Mouse (Mus musculus) intestine, embryonic 15.5 days (tissue): ENCODE data around the gene Relb. TPM values are rescaled to one million over a fixed set of nuclear protein-coding genes. Genes with fewer than 3 reads are reported as not detected.

Source experiments
- ATAC-seq: fragments of 200-750 bp; cut with Nextera tagmentation; 2 replicates; pipeline ENCODE4 v1.8.0; 2017; ENCODE audit warnings: moderate TSS enrichment, moderate library complexity
- H3K27ac ChIP-seq: fragments of 300-500 bp; sonication (generic); 2 replicates; pipeline ENCODE4 v1.5.1; 2015; ENCODE audit warnings: mild to moderate bottlenecking, inconsistent platforms
- H3K27me3 ChIP-seq: fragments of 300-500 bp; sonication (generic); replicated peaks from 2 replicates; pipeline ENCODE4 v1.6.1; 2015; ENCODE audit warnings: inconsistent platforms
- H3K36me3 ChIP-seq: fragments of 300-500 bp; sonication (generic); 2 replicates; pipeline ENCODE4 v1.6.1; 2015; ENCODE audit warnings: inconsistent platforms
- H3K4me1 ChIP-seq: fragments of 300-500 bp; sonication (generic); replicated peaks from 2 replicates; pipeline ENCODE4 v1.6.1; 2015; ENCODE audit warnings: inconsistent platforms
- H3K4me2 ChIP-seq: fragments of 300-500 bp; sonication (generic); replicated peaks from 2 replicates; pipeline ENCODE4 v1.6.1; 2015; ENCODE audit warnings: mild to moderate bottlenecking, inconsistent platforms
- H3K4me3 ChIP-seq: fragments of 300-500 bp; sonication (generic); replicated peaks from 2 replicates; pipeline ENCODE4 v1.5.1; 2015; ENCODE audit warnings: inconsistent platforms
- H3K9ac ChIP-seq: fragments of 300-500 bp; sonication (generic); 2 replicates; pipeline ENCODE4 v1.6.1; 2015; ENCODE audit warnings: inconsistent platforms
- H3K9me3 ChIP-seq: fragments of 300-500 bp; sonication (generic); 2 replicates; pipeline ENCODE4 v1.6.1; 2016; ENCODE audit warnings: inconsistent platforms
- WGBS: fragments of 180-500 bp; shearing (Covaris S2); methylation state at CpG from one replicate; pipeline ENCODE4 v1.1.7; 2015; 5-methylcytosine and 5-hydroxymethylcytosine counted together
- polyA plus RNA-seq: library from polyadenylated mRNA; unstranded; fragments of >200 nt; fragmentation: Nextera tagmentation; extraction: Ambion mirVana; gene quantifications from 2 replicates; pipeline ENCODE4 v1.2.1, GENCODE M21; 2015

Gene Relb
- polyA plus RNA-seq, 1 experiment from 2014 or later, result 8.6 TPM

DNA sequence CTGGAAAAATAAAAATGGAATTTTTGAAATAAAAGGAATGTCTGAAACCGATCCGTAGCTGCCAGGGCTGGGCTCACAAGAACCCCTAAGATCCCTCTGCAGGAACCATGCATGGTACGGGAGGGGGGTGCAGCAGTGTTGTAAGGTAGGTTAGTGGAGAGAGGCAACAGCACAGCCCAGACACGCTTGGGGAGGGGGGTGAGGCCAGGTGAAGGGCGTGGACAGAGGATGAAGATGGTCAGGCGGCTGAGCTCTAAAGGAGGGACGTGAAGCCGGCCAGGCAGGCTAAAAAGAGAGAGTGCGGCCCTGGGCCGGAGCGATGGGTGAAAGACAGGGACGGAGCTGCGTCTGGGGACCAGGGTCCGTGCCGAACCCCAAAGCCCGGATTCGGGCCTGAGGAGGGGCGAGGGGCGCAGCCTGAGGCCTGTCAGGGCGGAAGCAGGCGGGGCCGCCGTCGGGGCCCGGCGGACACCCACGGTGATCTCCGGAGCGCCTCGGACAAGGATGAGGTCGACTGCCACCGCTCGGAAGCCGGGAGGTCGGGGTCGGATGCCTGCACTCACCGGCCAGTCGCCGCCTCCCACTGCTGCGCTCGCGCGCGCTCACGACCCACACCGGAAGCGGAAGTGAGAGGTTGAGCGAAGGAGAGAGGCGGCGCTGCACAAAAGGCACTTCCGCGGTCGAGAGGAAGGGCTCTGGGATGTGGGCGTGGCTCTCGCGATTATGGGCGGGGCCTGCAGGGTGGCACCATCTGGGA lies 25.2 kb downstream of the Relb start, which contains the start of gene Clasrp:
Clasrp (minus strand) TSS at position 638 of the 757 bp plus-strand sequence.
- H3K27ac ChIP-seq, result peak within 1 kb of the TSS; percentile 78
- H3K9me3 ChIP-seq, result no peaks in the 10 kb centered on the region
- peak within 1 kb of the TSS; percentile 99 for H3K4me3 ChIP-seq
- H3K4me1 ChIP-seq, result peaks cover 26% of the 10 kb centered on the region
- H3K4me2 ChIP-seq, result peak within 1 kb of the TSS; percentile 79
- WGBS, result under 1% methylated on average over 57 of the region's 57 CpGs
- peak; percentile 96 for ATAC-seq
- peak within 1 kb of the TSS; percentile 99 for H3K9ac ChIP-seq
- peaks cover 14% of the 10 kb centered on the region for H3K36me3 ChIP-seq
- no peaks in the 10 kb centered on the region for H3K27me3 ChIP-seq

- WGBS, result 81% methylated on average over 12 of the region's 12 CpGs
Measured at GRCm38 (mm10) chr7:19603055-19603454, 26.2 kb downstream of the Relb start.

DNA sequence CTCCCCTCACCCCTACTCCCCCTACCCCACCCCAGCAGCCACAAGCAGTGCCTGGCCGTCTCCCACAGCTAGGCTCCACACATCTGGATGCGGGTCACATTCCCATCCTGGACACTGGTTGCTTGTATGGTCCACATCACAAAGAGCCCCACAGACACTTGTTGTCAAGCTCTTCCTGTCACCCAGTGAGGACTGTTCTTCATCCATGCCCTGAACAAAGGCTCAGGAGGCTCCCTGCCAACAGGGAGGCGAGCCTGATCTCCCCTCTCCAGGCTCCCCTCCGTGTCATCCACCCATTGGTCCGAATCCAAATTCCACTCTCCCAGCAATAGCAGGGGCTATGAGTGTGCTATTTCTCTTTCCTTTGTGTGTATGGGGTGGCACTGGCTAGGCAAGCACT lies 28.7 kb downstream of the Relb start:
- no peak overlapping the region for H3K9ac ChIP-seq

More at GRCm38 (mm10) chr7:19603055-19603454, 26.2 kb downstream of the Relb start:
- Histone ChIP-seq H3K4me3 (peak overlapping the region; percentile 99), H3K27me3 (no peaks in the 10 kb centered on the region), H3K36me3 (peaks cover 19% of the 10 kb centered on the region), H3K9ac (peak overlapping the region; percentile 99), H3K9me3 (no peaks in the 10 kb centered on the region), H3K4me1 (peaks cover 26% of the 10 kb centered on the region), H3K4me2 (peak overlapping the region; percentile 79), H3K27ac (no peak overlapping the region)
- ATAC-seq, result no peak

GRCm38 (mm10) chr7:19593061-19593730 lies 36.0 kb downstream of the Relb start:
- 90% methylated on average over 10 of the region's 10 CpGs for WGBS

More for the DNA sequence above, 28.7 kb downstream of the Relb start:
- Histone ChIP-seq H3K36me3 (peaks cover 23% of the 10 kb centered on the region), H3K27me3 (no peaks in the 10 kb centered on the region), H3K27ac (no peak overlapping the region), H3K4me1 (peaks cover 26% of the 10 kb centered on the region), H3K4me3 (no peak overlapping the region), H3K4me2 (0 out of 2 replicates have a peak overlapping the region, but pooled peaks have one; percentile 2), H3K9me3 (no peaks in the 10 kb centered on the region)
- WGBS, result 70% methylated on average over 5 of the region's 5 CpGs
- ATAC-seq, result no peak

GRCm38 (mm10) chr7:19589917-19590316 lies 39.3 kb downstream of the Relb start:
- Histone ChIP-seq H3K9me3 (no peaks in the 10 kb centered on the region), H3K4me1 (no peaks in the 10 kb centered on the region), H3K4me3 (no peak overlapping the region), H3K36me3 (peaks cover 75% of the 10 kb centered on the region), H3K9ac (no peak overlapping the region), H3K27me3 (no peaks in the 10 kb centered on the region), H3K4me2 (no peak overlapping the region), H3K27ac (no peak overlapping the region)
- WGBS, result 59% methylated on average over 3 of the region's 3 CpGs
- ATAC-seq, result peak; percentile 68; the same call in 1 of the 2 replicates

More at GRCm38 (mm10) chr7:19593061-19593730, 36.0 kb downstream of the Relb start:
- no peaks in the 10 kb centered on the region for H3K27me3 ChIP-seq
- no peak overlapping the region for H3K27ac ChIP-seq
- peaks cover 62% of the 10 kb centered on the region for H3K36me3 ChIP-seq
- no peak for ATAC-seq
- no peaks in the 10 kb centered on the region for H3K9me3 ChIP-seq
- H3K4me3 ChIP-seq, result no peak overlapping the region
- H3K4me2 ChIP-seq, result no peak overlapping the region
- no peaks in the 10 kb centered on the region for H3K4me1 ChIP-seq
- H3K9ac ChIP-seq, result no peak overlapping the region

DNA sequence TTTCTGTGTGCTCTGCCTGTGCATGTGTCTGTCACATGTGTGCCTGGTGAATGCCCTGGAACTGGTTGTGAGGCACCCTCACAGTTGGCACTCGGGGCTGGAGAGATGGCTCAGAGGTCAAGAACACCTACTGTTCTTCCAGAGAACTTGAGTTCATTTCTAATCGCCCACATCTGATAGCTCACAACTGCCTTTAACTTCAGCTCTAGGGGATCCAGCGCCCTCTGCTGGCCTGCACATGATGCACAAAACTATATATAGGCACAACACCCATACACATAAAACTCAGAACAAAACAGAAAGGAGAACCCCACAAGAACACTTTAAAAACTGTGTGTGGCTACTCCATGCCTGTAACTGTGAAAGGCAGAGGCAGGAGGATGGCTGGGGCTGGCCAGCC lies 40.0 kb downstream of the Relb start:
- H3K4me3 ChIP-seq, result no peak overlapping the region
- H3K9me3 ChIP-seq, result no peaks in the 10 kb centered on the region
- no peak; the same call in 1 of the 2 replicates for ATAC-seq
- H3K27ac ChIP-seq, result no peak overlapping the region
- no peak overlapping the region for H3K9ac ChIP-seq
- no peak overlapping the region for H3K4me2 ChIP-seq
- no peaks in the 10 kb centered on the region for H3K4me1 ChIP-seq
- H3K36me3 ChIP-seq, result peaks cover 79% of the 10 kb centered on the region
- H3K27me3 ChIP-seq, result no peaks in the 10 kb centered on the region
- 52% methylated on average over 3 of the region's 3 CpGs for WGBS

DNA sequence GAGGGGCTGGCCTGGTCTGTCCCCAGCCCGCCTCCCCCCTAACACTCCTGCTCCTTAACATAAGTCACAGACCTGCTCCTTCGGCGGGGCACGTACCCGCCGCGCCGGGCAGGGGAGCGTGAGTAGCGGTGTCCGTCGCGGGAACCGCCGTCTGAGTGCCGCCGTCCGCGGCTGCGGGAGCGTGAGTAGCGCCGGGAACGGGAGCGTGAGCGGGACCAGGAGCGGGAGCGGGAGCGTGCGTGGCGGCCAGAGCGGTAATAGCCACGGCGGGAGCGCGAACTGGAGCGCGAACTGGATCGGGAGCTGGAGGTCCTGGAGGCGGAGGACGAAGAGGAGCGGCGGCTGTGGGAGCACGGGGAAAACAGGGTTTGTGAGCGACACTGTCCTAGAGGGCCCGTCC lies 43.0 kb downstream of the Relb start:
- Histone ChIP-seq H3K36me3 (peaks cover 72% of the 10 kb centered on the region), H3K4me3 (no peak overlapping the region), H3K4me2 (no peak overlapping the region), H3K27ac (no peak overlapping the region), H3K9ac (no peak overlapping the region), H3K9me3 (no peaks in the 10 kb centered on the region), H3K4me1 (no peaks in the 10 kb centered on the region), H3K27me3 (no peaks in the 10 kb centered on the region)
- ATAC-seq, result no peak
- 82% methylated on average over 46 of the region's 46 CpGs for WGBS

GRCm38 (mm10) chr7:19580634-19581033 lies 48.6 kb downstream of the Relb start:
- Histone ChIP-seq H3K27ac (no peak overlapping the region), H3K27me3 (peaks cover 17% of the 10 kb centered on the region), H3K36me3 (peaks cover 36% of the 10 kb centered on the region), H3K4me1 (peaks cover 16% of the 10 kb centered on the region), H3K4me3 (no peak overlapping the region), H3K9me3 (no peaks in the 10 kb centered on the region), H3K4me2 (no peak overlapping the region), H3K9ac (no peak overlapping the region)
- ATAC-seq, result no peak
- WGBS, result 84% methylated on average over 8 of the region's 8 CpGs

DNA sequence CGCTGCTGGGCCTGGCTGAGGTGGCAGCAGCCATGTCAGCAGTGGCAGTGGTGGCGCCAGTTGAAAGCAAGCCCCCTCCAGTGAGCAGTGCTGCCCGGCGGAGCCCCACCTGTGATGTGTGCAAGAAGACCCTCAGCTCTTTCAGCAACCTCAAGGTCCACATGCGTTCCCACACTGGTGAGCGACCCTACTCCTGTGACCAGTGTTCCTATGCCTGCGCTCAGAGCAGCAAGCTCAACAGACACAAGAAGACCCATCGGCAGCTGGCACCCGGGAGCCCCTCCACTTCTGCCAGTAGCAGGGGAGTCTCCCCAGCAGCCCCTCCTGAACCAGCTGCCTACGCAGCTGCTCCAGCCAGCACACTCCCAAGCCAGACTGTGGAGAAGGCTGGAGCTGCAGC lies 49.5 kb downstream of the Relb start:
- no peak for ATAC-seq
- Histone ChIP-seq H3K9me3 (no peaks in the 10 kb centered on the region), H3K9ac (no peak overlapping the region), H3K4me3 (no peak overlapping the region), H3K27ac (no peak overlapping the region), H3K27me3 (peaks cover 17% of the 10 kb centered on the region), H3K4me1 (peaks cover 16% of the 10 kb centered on the region), H3K36me3 (peaks cover 29% of the 10 kb centered on the region), H3K4me2 (no peak overlapping the region)
- 90% methylated on average over 10 of the region's 10 CpGs for WGBS

- Histone ChIP-seq H3K27me3 (peaks cover 17% of the 10 kb centered on the region), H3K4me1 (peaks cover 19% of the 10 kb centered on the region), H3K9me3 (no peaks in the 10 kb centered on the region), H3K4me3 (no peak overlapping the region), H3K36me3 (peaks cover 15% of the 10 kb centered on the region), H3K4me2 (peak overlapping the region; percentile 79; the same call in 1 of the 2 replicates), H3K27ac (no peak overlapping the region), H3K9ac (no peak overlapping the region)
- WGBS, result 59% methylated on average over 4 of the region's 4 CpGs
- ATAC-seq, result no peak
Measured at GRCm38 (mm10) chr7:19578436-19578835, 50.8 kb downstream of the Relb start.

DNA sequence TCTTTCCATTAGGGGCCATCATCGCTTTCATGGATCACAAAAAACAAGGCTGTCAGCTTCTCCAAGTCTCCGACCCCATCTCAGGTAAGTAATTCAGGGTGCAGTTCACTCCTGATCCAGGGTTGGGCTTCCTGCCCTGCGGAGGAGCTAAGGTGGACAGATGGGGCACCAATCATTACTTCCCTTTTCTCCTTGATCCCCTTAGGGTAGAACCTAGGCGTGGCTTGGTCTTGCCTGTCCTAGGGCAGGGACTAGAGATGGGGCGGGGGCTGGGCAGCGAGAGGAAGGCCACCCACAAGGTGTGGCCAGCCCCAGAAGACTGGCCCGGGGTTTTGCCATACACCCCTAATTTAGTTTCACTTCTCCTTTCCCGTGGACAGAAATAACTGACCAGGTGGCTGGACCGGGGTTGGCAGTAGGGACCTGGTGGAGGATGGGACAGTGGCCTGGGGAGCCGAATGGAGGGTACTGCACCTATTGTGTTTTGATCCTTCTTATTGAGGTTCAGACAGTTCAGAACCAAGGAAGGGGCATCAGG lies 51.3 kb downstream of the Relb start:
- Histone ChIP-seq H3K4me2 (peak overlapping the region; percentile 79), H3K36me3 (peaks cover 14% of the 10 kb centered on the region; the same call in 1 of the 2 replicates), H3K4me1 (peaks cover 19% of the 10 kb centered on the region), H3K27ac (no peak overlapping the region), H3K9ac (peak overlapping the region; percentile 39; the same call in 1 of the 2 replicates), H3K27me3 (peaks cover 17% of the 10 kb centered on the region), H3K9me3 (no peaks in the 10 kb centered on the region), H3K4me3 (peak overlapping the region; percentile 42)
- 0 out of 2 replicates have a peak, but pooled peaks have one; percentile 1 for ATAC-seq
- 13% methylated on average over 10 of the region's 10 CpGs for WGBS
